Mouse (Mus musculus): ENCODE measurements around the gene Reg1.

DNA sequence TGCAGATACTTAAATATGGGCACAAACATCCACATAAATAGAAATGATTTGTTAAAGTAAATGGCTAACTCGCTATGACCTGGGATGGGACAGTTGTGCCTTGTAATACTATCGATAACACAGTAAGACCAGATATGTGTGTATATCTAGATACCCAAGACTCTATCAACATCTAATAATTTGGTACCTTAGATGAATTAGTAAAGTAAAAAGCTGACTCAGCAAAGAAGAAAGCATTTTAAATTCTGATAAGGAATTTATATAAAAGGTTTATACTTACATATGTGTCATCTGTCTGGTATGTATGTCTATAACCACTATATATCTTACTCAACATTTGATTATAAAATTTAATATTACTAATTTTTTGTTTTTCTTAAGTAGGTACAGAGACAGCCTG is 30.3 kb downstream of the Reg1 start:
- TF ChIP-seq ZC3H11A (IDR thresholded peaks at IDR 0.05; ENCODE audit: borderline replicate concordance, low read depth, low read length) (no peak), CHD2 (IDR thresholded peaks at IDR 0.05; ENCODE audit: low read depth, low read length) (no peak), MAFK (IDR thresholded peaks at IDR 0.05; ENCODE audit: insufficient read depth, low read depth, low read length) (peak; percentile 74), ZNF384 (IDR thresholded peaks at IDR 0.05; ENCODE audit: low read depth, low read length) (no peak), HCFC1 (IDR thresholded peaks at IDR 0.05; ENCODE audit: borderline replicate concordance, insufficient read depth, low read length) (no peak)
